Mouse (Mus musculus) heart, adult 2 months (tissue): ENCODE measurements around the gene Erbb4.

ENCODE experiments used
- CTCF ChIP-seq: fragments of 200-600 bp; IDR thresholded peaks from 2 replicates; pipeline ENCODE4 v1.8.1; 2022; ENCODE audit warnings: antibody characterized with exemption, mild to moderate bottlenecking, moderate library complexity
- EP300 ChIP-seq: fragments of 200-500 bp; IDR thresholded peaks from 2 replicates; pipeline ENCODE4 v1.6.1; 2011; ENCODE audit warnings: low read depth, low read length, control low read depth; ENCODE audit not compliant: insufficient read depth
- POLR2A ChIP-seq: fragments of 200-500 bp; IDR thresholded peaks from 2 replicates; pipeline ENCODE4 v1.6.1; 2011; ENCODE audit warnings: mild to moderate bottlenecking, low read depth, low read length, control low read depth; ENCODE audit not compliant: insufficient read depth

- TF ChIP-seq CTCF: no peak
- TF ChIP-seq POLR2A: no peak
- TF ChIP-seq EP300: no peak
Measured at GRCm38 (mm10) chr1:68371531-68371930, 736.3 kb downstream of the Erbb4 start.
